Mouse (Mus musculus) frontal cortex, postnatal 14 days (tissue): ENCODE data around the gene Ptpn14.

Source experiments
- DNase-seq, 2 experiments: peaks; one replicate each; pipeline ENCODE4 v3.0.0; 2022; ENCODE audit warnings: low spot score in 2 of 2

The Ptpn14 gene

DNA sequence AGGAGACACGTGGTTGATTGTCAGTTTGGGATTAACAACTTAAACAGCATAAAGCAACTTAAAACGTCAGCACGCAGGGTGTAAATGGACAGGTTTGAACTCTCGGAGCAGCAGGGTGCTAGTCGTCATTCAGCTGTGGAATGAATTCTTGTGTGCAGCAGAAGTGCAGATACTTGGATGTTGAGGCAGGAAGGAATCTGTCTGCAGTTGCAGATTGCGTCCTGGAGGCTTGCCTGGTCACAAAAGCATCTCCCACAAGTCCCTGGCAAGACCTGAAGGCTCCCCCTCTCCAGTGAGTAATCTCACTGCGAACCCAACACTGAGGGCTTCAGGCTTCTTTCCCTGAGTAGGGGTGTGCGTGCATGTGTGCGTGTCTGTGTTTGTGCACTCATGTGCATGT is 39.8 kb downstream of the Ptpn14 start:
- DNase-seq, result no peak

DNA sequence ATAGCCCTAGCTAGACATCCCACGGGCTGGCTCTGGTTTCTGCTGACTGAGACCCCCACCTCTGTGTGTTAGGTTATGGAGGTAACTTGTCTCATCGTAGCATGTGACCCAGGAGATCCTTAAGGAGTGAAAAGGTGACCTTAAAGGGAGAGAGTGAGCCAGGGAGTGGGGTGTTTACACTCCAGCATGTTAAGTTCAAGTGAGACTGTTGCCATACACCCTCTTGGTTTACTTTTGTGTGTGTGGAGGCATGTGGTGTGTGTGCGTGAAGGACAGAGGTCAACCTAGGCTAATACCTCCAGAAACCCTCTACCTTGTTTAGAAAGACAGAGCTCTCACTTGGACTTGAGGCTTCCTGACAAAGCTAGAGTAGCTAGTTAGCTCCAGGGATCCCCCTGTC is 42.4 kb downstream of the Ptpn14 start:
- DNase-seq, result no peak

DNA sequence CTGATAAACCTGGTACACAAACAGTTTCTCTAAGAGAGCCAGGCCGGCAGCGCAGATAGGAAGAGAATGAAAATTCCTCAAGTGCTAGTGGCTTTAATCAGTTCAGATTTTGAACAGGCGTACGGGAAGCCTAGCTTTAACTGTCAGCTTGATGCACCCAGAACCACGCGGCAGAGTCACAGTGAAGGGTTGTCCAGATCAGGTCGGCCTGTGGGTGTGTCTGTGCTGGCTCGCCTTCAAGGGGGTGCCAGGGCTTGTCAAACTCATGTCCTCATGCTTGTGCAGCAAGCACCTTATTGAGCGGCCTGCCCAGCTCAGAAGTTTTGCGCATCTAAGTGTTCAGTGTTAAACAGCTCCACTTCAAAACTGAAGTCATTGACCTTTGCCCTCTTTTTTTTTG is 44.6 kb downstream of the Ptpn14 start:
- no peak for DNase-seq

DNA sequence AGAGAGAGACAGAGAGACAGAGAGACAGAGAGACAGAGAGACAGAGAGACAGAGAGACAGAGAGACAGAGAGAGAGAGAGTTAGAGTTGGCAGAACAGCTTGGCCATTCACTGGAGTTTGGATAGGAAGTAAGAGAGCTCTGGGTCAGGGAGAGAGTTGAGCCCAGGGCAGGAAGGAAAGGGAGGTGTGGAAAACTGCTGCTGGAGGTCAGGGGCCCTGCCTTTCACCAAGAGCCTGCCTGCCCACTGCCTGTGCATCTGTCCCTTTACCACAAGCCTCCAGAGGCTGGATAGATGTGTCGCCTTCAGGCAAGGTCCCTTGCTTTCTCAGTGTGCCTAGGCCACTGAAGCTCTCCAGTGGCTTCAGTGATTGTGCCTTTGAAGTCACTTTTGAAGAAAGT is 46.7 kb downstream of the Ptpn14 start:
- no peak for DNase-seq

DNA sequence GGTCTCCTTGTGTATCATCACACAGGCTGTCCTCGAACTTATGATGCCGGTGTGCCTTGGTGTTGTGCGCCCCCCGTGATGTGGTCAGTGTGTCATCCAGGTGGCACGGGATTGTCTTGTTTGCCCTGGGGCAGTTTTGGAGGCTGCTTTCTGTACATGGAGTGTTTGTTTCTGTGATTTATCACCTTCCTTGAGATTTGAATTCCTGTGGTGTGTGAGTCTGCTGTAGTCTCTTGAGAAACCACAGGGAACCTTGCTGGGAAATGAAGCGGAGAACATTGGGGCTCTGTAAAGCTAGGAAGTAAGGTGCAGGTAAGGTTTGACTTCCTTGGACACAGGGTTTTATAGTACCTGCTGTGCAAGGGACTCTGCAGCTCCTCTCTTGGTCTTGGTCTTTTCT is 49.1 kb downstream of the Ptpn14 start:
- no peak for DNase-seq

DNA sequence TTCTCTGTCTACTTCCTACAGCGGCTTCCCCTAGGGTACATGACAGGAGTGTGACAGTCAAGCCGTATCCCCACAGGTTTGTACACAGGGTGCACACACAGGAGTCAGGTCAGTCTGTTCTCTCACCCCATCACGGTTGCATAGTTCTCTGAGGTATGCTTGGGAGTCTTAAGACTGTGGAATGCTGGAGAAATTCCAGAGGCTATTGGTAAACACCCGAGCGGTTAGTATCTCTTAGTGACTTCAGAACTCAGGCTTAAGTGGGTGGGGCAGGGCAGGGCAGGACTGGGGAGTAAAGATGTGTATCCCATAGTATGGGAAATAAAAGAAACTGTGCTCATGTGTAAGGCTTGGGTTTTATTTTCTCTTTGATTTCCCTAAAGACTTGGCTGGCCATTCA is 50.3 kb downstream of the Ptpn14 start:
- no peak for DNase-seq

DNA sequence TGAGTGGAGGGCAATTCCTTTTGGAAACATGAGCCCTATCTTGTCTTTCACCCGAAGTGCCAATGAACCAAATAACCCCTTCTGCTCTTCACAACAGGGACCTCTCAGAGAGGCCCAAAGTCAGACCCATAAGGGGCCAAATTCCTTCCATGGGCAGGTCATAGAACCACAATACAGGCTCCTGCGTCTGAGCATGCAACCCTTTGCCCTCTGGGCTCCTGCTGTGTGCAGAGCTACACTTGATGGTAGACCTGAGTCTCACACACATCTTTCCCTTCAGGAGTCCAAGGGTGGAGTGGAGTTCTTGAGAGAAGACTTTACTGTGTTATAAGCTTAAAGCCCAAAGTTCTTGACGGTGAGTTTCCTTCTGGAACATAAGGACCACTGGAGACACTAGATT is 51.2 kb downstream of the Ptpn14 start:
- DNase-seq, result no peak

DNA sequence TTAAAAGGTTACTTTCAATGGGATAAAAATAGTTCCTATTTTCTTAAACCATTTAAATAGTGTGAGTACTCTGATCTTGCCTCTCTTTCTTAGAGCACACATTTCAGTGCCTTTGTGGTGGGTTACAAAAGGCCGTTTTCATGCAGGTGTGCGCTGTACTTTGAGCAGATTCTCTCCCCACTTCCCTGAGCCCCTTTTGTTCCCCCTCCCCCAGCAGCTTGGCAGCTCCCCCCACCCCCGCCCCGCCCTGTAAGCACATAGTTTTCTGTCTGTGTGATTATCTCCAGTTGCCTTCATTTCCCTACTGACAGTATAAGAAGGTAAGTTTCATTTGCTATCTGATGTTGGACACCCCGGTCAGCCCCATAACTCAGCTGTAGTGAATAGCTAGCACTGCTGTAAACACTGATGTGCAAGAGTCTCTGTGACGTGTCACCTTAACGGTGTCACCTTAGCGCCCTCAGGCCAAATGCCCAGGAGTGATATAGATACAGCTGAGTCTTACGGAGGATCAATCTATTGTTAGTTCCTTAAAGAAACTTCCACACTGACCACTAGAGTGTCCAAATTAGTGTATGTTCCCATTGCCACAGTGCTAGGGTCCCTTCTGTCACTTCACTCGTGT is 53.8 kb downstream of the Ptpn14 start:
- no peak for DNase-seq

DNA sequence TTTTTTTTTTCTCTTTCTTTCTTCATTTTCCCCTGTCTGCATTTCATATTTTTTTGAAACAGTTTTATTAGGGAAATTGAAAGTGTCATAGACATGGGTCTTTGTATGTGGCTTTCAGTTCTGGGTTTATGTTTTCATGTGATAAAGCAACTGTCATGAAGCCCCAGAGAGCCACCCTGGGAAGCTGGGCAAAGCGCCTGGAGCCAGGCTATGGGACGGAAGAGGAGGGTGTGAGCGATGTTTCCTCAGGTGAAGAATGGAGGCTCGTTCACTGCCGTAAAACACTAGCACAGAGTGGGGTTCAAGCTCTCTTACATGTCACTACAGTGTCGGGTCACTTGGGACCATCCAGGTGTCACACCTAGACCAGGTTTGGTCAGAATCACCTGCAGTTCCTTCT is 54.6 kb downstream of the Ptpn14 start:
- no peak for DNase-seq

DNA sequence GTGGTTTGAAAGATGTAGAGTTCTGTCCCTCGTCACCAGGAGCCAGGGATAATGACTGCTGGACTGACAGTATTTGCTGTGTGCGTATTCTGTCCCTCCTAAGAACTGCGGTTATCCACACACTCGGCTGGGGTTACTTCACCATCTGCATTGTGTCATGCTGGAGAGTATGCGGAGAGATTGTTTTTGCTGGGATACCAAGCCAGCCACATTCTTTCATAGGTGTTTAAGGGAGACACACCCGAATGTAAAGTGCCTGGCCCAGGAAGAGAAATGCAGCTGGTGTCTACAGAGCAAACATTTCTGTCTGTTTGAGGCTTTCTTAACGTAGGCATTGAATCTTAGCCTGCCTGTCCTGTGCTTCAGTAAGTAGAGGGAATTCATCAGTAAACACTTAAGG is 56.4 kb downstream of the Ptpn14 start:
- no peak for DNase-seq

DNA sequence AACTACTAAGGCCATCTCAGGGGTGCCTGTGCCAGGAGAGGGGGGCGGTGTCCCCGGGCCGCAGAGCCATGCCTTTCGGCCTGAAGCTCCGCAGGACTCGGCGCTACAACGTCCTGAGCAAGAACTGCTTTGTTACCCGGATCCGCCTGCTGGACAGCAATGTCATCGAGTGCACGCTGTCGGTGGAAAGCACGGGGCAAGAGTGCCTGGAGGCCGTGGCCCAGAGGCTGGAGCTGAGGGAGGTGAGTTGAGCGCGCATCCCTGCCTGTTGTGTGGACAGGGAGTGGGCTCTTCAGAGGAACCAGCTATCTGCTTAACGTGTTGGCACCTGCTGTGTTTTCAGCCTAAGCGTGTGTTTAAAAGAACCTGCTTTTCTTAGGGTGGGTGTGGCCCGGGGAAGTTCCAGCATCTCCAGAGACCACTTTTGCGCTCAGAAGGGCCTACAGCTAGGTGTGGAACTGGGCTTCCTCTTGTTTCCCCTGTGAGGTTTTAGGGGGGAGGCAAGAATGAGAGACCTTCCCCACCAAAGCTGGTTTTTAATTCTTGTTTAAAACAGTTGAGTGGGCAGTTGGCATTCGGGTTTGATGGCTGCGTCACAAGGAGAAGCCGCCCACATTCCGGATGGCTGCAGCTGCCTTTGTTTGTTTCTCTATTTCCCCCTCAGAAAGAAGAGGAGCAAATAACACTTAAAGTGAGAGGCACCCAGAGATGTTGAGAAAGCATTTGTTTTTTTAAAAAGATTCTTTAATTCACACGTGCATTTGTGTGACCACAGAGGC is 58.8 kb downstream of the Ptpn14 start:
- DNase-seq, result peak in 1 of 2 experiments; percentile 25

DNA sequence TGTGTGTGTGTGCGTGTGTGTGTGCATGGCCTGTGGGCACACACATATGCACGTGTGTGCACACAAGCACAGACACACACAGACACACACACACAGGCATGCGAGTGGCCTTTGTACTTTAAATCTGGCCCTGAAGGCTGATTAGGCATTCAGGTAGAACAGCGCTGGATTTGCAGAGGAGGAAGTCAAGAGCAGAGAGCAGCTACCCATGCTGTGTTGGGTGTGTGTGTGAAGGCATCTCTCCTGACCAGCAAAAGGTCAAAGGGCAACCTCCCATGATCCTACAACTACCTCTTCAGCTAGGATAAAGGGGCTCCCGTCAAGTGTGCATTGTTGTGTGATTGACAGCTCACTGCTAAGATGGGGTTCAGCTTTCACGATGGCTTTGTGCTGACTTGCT is 61.5 kb downstream of the Ptpn14 start:
- no peak for DNase-seq

DNA sequence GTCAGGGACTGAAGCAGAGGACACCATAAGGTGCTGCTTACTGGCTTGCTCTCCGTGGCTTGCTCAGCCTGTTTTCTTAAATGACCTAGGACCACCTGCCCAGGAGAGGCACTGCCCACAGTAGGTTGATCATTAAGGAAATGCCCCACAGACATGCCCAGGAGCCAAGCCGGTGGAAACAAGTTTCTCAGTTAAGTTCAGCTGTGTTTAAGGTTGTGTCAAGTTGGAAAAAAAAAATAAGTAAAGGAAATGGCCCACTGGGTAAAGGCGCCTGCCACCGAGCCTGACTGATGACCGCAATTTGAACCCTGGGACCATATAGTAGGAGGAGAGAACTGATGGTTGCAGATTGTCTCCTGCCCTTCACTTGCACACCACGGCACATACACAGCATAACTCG is 62.6 kb downstream of the Ptpn14 start:
- DNase-seq, result no peak

DNA sequence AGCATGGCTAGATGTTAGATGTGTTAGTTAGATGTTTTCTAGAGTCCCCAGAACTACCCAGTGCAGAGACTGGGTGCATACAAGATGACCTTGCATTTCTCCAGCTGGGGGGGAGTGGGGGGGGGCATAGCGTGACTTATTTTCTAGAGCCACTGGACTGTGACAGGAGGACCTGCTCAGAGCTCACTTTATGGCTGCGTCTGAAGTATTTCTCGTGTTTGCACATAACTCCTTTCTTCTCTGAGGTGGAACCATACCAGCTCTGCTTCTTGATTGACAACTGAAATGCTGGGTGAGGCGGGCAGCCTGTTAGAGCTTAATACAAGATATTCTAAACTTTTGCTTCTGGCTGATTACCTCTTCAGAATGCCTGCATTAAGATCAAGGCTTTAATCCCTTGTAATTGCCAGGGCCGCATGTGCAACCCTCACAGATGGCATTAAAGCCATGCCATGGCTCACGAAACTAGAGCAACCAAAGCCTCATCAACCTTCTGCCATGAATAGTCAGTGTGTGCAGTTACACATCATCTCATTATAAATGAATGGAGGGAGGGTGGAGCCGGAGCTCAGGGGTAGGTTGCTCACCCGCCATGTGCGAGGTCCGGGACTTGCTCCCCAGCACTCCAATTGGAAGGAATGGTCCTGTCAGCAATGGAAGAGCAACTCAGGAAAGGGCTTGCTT is 63.6 kb downstream of the Ptpn14 start:
- DNase-seq, result no peak

DNA sequence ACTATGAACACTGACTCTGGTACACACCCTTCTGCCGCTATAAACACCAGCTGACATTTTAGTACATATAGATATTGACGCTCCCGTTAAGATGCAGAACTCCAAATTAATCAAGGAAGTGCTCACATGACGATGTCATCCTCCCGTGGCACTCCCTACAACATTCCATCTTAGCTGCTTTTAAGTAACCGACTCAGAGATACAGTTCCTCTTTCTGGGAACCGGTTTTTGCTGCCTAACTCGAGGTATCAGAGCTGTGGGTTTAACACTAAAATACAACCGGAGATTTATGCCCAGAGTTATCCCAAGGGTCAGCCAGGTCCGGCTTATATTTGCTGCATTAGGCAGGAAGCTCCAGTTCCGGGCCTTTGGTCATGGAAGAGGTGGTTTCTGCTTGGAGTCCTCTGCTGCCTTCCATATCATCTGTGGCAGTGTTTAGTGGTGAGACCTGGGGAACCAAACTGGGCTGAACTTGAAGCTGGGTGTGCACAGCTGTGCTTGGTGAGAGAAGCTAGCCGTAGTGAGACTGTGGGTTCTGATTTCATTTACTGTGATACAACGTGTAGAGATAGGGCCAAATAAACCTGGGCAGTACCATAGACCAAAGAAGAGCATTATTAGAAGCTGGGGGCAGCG is 64.6 kb downstream of the Ptpn14 start:
- DNase-seq, result no peak

DNA sequence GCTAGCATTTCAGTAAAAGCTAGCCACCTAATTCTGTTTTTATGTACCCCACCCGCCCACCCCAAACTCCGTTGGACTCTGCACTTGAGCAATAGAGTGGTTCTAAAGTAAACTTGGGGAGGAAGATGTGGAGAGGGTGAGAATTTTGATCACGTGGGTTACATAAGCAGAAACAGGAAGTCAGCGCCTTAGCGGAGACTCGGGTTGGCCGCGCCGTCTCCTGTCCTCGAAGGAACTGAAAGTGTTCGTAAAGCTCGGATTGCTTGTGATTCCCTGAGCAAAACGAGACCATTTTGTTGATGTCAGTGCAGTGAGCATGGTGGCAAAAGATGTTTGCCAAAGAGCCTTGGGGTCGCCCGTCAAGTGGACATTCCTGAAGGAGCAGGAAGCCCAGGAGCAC is 70.9 kb downstream of the Ptpn14 start:
- DNase-seq, result no peak

DNA sequence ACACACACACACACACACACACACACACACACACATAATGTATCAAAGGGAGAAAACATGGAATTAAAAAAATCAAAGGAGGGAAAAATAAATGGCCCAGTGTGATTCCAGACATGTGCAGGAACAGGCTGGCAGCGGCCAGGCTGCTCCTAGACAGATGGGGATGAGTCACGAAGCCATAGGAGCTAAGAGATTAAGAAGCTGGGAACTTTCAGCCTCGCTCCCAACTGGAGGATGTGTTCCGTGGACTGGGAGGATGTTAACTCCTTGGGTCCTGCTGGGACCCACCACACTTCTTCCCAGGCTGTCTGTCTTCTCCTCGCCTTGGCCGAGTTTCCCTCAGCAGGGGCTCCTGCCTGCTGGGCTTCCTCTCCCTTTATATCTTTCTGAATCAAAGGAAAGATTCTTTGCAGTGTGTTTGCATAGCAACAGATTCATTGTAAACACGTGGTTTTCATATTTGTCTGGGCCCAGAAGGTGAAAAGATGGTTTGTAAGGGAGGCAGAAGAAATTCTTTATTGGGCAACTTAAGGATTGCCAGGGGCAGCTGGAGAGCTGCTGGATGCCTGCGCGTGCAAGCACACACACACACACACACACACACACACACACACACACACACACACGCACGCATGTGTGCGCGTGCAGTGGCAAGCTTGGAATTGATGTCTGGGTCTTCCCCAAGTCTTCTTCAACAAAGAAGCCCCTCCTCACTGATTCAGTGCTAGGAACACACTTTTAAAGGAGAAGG is 72.3 kb downstream of the Ptpn14 start:
- peak in 1 of 2 experiments; percentile 22 for DNase-seq

DNA sequence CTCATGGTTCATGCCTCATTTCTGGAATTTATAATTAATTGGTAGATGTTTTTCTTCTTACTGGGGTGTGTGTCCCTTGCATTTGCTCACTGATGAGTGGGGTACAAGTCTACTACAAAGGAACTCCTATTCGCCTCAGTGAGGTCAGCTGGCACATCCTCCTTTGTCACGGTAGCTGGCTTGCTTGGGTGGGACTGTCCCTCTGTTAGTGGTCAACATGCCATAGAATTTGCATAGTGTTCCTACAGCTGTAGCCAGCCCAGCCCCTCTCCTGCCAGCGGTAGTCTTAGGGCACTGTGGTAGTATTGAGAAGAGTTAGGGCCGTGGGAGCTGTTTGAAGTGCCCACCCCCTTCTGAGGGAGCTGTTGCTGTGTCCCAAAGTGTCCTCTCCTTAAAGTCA is 73.2 kb downstream of the Ptpn14 start:
- no peak for DNase-seq

DNA sequence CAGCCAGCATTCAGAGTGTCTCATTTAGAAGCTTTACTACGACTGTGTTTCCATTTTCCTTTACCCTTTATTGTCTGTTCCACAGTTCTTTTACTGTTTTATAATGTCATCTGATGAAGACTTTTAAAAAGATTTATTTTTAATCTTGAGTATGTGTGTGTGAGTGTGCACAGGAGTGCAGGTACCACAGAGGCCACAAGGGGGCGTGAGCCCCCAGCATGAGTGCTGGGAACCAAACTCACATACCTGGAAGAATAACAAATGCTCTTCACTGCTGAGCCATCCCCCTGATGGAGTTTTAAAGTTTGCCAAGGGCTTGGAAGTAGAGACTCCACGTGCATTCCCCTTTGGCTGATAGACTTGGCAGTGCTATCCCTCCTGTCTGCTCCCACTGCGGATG is 74.5 kb downstream of the Ptpn14 start:
- DNase-seq, result no peak

DNA sequence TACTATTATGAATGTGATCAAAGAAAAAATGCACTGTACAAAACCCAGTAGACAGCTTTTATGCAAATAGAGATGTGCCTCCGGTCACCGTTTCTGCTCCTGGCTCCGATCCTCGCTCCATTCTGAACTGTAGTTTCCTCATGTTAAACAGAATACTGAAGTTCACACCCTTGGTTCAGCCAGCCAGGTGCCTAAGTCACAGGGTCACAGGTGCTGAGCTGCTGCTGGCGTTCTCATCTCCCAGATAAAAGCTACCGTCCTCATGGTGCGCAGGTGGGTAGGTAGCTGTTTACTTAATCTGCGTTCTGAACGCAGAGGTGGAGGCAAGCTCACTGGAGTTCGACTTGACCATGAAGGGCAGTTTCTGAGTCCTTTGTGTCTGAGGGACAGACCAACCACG is 75.7 kb downstream of the Ptpn14 start:
- no peak for DNase-seq

DNA sequence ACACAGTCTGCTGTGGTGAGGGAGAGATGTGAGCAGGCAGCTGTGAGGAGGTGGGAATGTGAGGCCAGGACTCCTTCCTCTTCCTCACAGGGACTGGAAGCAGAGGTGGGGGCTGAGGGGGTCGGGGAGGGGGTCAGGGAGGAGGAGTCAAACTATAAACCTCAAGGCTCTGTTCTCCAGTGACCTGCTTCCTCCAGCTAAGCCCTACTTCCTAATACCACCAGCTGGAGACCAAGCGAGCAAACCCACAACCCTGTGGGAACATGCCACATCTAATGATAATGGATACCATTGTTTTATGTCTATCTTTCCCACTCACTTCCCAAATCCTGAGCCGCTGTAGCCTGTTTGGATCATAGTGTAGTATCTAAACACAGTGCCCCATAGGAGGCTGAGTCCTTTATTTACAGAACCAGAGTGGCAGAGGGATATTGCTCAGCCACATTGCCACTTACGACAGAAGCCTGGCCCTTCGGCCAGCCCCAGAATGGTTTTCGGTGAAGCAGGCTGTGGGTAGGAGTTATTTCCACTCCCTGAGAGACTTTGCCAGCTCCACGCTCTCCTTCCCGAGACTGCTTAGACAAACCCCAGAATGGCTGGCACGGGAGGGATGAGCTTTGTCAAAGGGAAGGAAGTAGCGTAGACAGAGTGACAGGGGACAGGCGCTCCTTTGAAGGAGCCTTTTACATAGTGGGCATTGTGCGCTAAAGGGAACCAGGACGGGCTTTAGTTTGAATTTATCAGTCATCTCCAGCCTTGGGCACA is 78.6 kb downstream of the Ptpn14 start:
- DNase-seq, result no peak
